15 mouse cellular contexts compared by ENCODE assay signal in the genomic region with DNA sequence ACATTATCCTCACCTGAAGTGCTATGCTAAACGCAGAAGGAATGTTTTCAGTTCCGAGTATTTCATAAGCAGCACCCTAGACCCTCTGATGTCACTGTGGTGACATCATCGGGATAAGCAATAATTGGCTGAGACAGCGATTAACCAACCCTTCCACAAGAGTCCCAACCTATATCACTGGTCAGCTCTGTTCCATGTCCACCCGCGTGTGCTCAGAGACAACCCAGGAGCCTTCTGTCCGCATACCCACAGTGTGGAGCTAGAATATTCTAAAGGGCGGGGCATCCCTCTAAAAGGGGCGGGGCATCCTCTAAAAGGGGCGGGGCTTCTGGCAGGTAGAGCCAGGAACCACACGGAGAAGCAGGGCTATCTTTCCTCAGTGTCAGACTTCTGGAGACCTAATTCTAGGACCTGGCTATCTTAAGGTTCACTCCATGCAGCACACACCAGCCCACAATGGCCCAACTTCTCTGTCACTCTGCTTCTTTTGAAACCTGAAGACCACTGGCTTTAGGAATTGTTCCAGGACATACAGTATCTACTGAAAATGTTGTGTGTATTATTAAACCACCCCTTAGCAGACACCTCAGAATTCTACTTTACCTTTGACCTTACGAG.
A peak's percentile ranks its signal among the peaks of the same experiment; 100 is the strongest.
DNase-seq lines count a peak whose midpoint lies in the region; ATAC-seq lines count a peak whose summit lies in the region.
"Had no signal": no experiment of that assay in that cellular context is flagged by ENCODE, and none has a peak within 500 bp of the region (broad histone marks: within the 10 kb centered on the region; RNA-seq: fewer than 3 reads in every experiment).

No protein-coding gene starts in this region.

- WGBS in kidney, embryonic 16.5 days = 85% methylated on average over 12 of the region's 12 CpGs
- WGBS in neural tube, embryonic 13.5 days = 90% methylated on average over 12 of the region's 12 CpGs
- WGBS in neural tube, embryonic 15.5 days = 91% methylated on average over 12 of the region's 12 CpGs

- H3K4me1 ChIP-seq in kidney, embryonic 16.5 days (ENCODE audit: insufficient read depth, low read length) = peaks cover 43% of the 10 kb centered on the region
- peaks cover 37% of the 10 kb centered on the region for H3K4me1 ChIP-seq in neural tube, embryonic 13.5 days (replicated peaks)
- H3K4me1 ChIP-seq in neural tube, embryonic 15.5 days = peaks cover 23% of the 10 kb centered on the region

- H3K27ac ChIP-seq in kidney, embryonic 16.5 days (ENCODE audit: low read length) = peak overlapping the region; percentile 15; the same call in 1 of the 2 replicates
- H3K27ac ChIP-seq in neural tube, embryonic 13.5 days (replicated peaks) = no peak overlapping the region
- H3K27ac ChIP-seq in neural tube, embryonic 15.5 days (replicated peaks) = no peak overlapping the region
- H3K27ac ChIP-seq: gastrocnemius, adult 2 months; liver, embryonic 14.5 days had no signal

- H3K27me3 ChIP-seq in kidney, embryonic 16.5 days (ENCODE audit: insufficient read depth, low read length) = no peaks in the 10 kb centered on the region
- no peaks in the 10 kb centered on the region for H3K27me3 ChIP-seq in neural tube, embryonic 13.5 days
- no peaks in the 10 kb centered on the region for H3K27me3 ChIP-seq in neural tube, embryonic 15.5 days (replicated peaks)

- no peak overlapping the region for H3K4me2 ChIP-seq in kidney, embryonic 16.5 days (replicated peaks; ENCODE audit: low read depth, low read length)
- no peak overlapping the region for H3K4me2 ChIP-seq in neural tube, embryonic 13.5 days
- no peak overlapping the region for H3K4me2 ChIP-seq in neural tube, embryonic 15.5 days

- H3K4me3 ChIP-seq in kidney, embryonic 16.5 days (ENCODE audit: low read length) = no peak overlapping the region
- no peak overlapping the region for H3K4me3 ChIP-seq in neural tube, embryonic 13.5 days
- no peak overlapping the region for H3K4me3 ChIP-seq in neural tube, embryonic 15.5 days (replicated peaks)
- H3K4me3 ChIP-seq: erythroblast, embryonic 14.5 days; gastrocnemius, adult 2 months had no signal

- no peak; the same call in 1 of the 2 replicates for ATAC-seq in kidney, embryonic 16.5 days (ENCODE audit: low FRiP score, low TSS enrichment)
- peak; percentile 42; the same call in 1 of the 2 replicates for ATAC-seq in neural tube, embryonic 13.5 days (ENCODE audit: low read depth)
- ATAC-seq in neural tube, embryonic 15.5 days (ENCODE audit: low FRiP score) = no peak

- H3K9ac ChIP-seq in kidney, embryonic 16.5 days (replicated peaks; ENCODE audit: low read length) = no peak overlapping the region
- no peak overlapping the region for H3K9ac ChIP-seq in neural tube, embryonic 13.5 days
- no peak overlapping the region for H3K9ac ChIP-seq in neural tube, embryonic 15.5 days (replicated peaks)
- H3K9ac ChIP-seq: liver, embryonic 14.5 days had no signal

- DNase-seq in heart, adult 11 months = peak; percentile 77
- DNase-seq in heart, adult 18-20 months = no peak
- no peak for DNase-seq in kidney, adult 18-20 months
- DNase-seq in right cerebral cortex, adult 18-20 months = no peak
- DNase-seq in gastrocnemius, postnatal 25 days = no peak
- DNase-seq: adrenal gland, adult 2 months; cerebellum, postnatal 10 days; gastrocnemius, adult 2 months; layer of hippocampus, postnatal 36 days; thymus, postnatal 4 days had no signal

- no peaks in the 10 kb centered on the region for H3K9me3 ChIP-seq in kidney, embryonic 16.5 days (ENCODE audit: low read length)
- H3K9me3 ChIP-seq in neural tube, embryonic 13.5 days = no peaks in the 10 kb centered on the region
- H3K9me3 ChIP-seq in neural tube, embryonic 15.5 days (replicated peaks) = no peaks in the 10 kb centered on the region

- H3K36me3 ChIP-seq in kidney, embryonic 16.5 days (ENCODE audit: insufficient read depth, low read length) = no peaks in the 10 kb centered on the region
- H3K36me3 ChIP-seq in neural tube, embryonic 13.5 days = no peaks in the 10 kb centered on the region
- no peaks in the 10 kb centered on the region for H3K36me3 ChIP-seq in neural tube, embryonic 15.5 days
